Mouse (Mus musculus) thymus, postnatal 14 days (tissue): ENCODE data around the gene Hivep2.

ENCODE experiments used
- DNase-seq: peaks from one replicate; pipeline ENCODE4 v3.0.0; 2021

The Hivep2 gene

DNA sequence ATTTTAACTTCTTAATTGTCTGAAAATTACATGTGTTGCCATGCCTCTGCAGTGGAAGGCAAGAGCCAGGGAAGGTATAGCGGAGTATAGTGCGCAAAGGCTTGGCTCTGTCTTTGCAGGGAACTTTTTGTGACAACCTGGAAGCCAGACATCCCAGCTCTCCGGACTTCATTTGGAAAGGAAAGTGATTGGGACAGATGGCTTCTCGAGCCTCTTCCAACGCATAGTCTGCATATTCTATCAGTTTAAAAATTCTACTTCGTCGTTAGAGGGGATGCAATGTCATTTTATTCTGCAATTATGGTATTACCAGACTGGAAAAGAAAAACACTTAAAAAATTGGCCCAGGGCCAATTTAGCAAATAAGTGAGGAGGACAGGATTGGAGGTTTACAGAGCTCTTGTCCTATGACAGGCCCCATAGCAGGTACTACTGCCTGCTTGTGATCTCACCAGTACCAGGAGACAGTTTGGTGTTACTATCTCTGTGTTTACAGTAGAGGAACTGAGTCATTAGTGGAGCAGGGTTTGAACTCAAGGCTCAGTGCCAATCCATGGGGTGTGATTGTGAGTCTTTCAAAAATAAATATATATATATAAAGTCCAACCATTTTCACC, 7.8 kb downstream of the Hivep2 start:
- no peak for DNase-seq

DNA sequence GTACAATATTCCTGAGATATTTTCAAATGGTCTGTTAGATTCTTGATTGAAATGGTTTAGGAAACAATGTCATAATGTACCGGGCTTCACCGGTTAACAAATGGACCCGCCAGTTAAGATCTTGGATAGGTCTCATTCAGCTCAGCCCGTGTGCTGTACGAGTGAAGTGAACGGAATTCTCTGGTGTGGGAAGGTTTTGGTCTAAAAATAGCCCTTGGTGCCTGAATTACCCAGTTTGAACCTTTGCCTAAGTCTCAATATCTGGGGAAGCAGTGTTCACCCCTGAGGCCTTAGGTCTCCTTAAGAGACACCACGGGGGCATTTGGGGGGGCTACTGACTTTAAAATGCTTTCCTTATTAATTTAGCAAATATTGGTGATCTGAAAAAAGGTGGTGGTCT, 8.6 kb downstream of the Hivep2 start:
- no peak for DNase-seq

DNA sequence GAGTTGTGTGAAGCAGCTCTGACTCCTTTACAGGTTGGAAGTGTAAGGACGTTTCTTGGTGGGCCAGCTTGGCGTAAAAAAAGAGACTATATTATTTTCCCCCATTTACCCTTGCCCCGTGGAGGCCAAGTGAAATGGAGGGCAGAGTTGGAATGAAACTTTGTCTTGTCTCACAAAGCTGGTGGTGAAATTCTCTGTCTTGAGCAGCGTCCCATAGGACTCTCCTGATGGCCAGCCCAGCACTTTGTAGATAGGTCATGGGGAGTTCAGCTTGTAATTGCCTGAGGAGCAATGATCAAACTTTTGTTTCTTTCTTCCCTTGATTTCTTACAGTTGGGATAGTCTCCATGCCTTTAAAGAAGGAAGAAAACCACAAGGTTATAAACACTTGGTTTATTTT, 10.0 kb downstream of the Hivep2 start:
- DNase-seq: no peak

DNA sequence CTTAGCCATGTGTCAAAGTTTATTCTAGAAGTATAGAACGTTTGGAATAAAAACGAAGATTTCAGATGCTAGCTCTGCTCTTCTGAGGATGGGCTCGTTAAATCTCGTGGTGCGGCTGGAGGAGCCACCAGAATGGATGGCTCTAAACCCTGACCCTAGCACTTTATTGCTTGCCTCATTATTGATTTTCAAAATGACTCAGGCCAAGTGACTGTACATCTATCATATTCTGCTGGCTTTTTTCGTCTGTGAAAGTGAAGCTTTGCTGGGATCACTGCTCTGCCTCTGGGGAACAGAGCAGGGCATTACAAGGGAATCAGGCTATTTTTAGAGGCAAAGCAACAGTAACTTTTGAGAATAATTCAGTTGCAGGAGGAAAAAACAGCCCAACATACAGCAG, 10.4 kb downstream of the Hivep2 start:
- no peak for DNase-seq

DNA sequence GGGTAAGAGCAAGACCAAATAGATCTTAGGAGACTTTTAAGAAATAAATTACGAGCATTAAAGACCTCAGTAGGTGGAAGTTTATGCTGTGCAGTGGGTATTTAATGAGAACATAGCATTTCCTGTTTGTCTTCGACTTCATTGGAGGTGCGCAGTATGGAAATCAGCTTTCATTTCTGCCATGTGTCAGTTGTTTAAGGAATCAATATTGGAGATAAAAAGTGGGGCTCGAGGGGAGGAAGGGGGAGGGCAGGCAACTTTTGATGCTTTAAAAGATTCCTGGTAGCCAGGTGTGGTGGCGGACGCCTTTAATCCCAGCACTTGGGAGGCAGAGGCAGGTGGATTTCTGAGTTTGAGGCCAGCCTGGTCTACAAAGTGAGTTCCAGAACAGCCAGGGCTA, 16.4 kb downstream of the Hivep2 start:
- no peak for DNase-seq

DNA sequence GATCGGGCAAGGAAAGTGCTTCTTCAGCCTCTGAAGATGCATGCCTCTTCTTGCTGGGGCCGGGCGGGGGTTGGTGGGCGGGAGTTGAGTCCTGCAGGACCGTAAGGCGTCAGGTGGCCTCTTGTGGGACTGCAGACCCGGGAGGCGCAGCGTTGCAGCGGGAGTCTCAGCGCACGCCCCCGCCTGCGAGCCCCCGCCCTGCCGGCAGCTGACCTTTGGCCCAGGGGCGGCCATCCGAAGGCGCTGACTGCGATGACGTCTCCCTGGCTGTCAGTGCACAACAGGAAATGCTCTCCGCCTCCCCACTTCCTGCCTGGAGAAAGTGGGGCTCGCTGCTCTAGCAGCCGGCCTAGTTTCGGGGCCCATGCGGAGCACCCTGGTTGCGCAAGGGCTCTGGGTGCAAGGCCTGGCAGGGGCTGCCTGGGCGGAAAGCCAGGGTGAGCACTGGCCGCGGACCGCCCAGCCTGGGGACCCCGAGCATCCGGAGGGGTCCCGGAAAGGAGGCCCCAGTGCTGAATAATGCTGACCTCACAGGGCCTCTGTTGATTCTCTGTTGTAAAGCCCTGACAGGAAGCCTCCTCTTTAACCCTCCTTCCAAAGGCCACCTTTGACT, 17.0 kb downstream of the Hivep2 start:
- DNase-seq: peak; percentile 92

DNA sequence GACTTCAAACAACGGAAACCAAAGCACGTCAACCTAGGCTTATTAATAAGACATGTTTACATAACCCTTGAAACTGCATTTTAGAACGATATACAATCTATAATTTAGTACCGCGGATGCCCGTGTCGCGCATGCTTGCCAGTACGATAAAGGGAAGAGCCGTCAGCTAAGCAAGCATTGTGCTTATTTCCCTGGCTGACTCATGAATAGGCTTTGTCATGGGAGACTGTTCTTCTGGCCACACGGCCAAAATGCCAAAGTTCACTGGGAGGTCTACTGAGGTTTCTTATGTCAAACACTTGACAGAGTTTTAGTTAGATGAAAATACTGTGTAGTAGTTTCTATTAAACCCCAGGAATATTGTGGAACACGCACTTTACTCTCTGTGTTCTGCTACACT, 17.8 kb downstream of the Hivep2 start:
- peak; percentile 42 for DNase-seq

DNA sequence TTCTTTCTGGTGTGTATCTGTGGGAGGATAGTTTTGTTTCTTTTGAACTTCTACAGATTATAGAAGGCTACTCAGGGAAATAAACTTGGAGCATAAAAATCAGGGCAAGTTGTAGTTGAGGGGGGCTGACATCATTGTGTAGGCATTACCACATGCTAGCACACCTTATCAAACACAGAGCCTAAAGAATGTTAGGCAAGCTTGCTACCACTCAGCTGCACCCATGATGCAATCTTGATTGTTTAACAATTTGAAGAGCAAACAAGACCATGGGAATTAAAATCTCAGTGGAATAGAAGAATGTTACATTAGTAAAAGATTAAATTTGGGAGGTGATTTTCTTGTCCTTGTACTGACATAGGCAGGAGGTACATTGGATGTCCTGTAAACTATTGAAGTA, 18.4 kb downstream of the Hivep2 start:
- no peak for DNase-seq

DNA sequence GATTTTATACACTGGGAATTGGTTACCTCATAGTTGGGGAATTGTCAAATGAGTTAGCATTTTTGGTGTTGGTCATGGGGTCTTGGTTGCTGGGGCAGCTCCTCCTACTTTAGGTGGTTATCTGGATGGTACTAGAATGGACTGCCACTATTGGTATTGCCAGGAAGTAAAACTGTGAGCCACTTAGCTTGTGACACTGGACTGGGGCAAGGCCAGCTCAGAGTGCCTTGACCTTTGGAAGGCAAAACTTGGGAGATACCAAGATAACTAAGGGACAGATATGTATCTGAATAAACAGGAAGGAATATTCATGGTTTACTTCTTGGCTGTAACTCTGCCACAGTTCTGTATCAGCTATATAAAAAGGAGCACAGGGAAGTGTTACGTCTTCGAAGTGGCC, 20.7 kb downstream of the Hivep2 start:
- no peak for DNase-seq

DNA sequence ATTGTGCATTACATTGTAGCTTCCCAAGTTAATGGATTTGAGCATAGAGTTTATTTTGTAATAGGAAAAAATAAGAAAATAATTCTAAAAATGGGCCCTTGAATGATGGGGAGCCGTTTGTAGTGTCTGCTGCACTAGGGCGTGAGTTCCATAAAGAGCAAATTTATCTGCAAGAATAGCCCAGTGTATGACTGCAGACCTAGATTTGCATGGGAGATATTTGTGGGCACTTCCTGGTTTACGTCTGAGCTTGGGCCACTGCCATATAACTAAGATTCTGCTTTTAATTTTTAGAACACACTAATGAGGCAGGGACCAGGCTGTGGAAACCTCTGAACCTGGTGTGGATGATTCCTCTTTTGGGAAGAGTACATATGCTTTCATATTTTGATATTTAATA, 21.5 kb downstream of the Hivep2 start:
- DNase-seq: no peak

DNA sequence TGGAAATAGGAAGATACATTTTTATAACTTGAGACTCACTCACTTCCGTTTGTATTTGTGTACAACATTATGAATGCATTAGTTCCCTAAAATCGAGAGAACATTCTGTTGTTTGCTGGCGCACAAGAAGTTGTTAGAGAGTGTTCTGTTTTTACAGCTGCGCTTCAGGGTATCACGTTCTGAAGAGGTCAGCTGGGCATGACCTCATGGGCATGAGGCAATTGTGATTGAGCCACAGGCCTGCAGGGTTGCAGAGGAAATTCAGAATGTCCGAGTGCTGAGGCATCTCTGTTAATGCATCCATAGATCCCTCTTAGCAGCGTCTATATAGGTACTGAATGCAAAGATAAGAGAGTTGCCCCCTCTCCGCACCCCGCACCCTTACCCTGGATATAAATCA, 22.4 kb downstream of the Hivep2 start:
- DNase-seq: no peak

DNA sequence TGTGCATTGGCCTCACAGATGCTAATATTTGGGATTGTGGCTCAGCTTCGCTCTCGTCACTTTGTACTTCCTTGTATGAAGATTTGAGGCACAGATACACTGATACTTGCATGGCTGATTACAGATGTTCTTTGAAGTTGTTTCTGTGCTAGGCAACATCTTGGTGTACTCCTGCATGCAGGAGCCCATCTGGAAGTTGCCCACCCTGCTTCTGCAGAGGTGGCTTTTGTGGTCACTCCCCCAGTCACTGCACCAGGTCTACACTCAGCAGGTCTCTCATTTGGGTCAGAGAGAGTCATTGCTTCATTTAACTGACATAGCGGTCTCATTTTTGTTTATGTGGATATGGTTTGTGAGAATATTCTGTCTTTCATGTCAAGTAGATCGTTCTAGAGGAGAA, 22.9 kb downstream of the Hivep2 start:
- DNase-seq: no peak

DNA sequence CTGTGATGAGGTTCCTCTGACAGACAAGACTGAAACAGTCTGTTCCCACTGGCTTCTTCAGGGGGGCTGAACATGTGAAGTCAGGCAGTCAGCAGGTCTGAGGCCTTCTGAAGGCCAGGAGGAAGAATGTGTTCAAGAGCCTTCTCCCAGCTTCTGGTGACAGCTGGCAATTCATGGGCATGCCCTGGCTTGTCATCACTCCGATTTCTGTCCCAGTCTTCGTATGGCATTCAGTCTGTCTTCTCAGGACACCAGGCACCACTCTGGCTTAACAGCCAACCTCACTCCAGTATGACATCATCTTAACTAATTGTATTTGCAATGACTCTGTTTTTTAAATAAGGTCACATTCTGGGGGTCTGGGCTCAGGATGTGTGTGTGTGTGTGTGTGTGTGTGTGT, 25.0 kb downstream of the Hivep2 start:
- no peak for DNase-seq

DNA sequence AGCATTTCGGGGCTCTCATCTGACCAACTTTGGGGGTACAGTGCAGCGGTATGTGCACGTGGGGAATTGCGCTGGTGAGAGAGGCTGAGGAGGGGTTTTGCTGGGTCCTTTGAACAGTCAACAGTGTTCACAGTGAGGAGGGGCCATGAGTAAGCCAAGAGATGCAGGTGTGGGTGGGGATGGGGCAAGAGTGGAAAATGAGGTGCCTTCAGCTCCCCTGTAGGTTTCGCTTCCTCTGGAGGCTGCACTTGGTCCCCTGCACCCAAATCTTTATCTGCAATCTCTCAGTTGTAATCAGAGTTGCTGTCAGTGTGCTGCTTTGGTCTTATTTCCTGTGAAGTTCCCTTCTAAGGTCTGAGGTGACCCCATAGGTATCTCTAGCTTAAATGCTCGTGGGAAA, 27.5 kb downstream of the Hivep2 start:
- DNase-seq: peak; percentile 85

DNA sequence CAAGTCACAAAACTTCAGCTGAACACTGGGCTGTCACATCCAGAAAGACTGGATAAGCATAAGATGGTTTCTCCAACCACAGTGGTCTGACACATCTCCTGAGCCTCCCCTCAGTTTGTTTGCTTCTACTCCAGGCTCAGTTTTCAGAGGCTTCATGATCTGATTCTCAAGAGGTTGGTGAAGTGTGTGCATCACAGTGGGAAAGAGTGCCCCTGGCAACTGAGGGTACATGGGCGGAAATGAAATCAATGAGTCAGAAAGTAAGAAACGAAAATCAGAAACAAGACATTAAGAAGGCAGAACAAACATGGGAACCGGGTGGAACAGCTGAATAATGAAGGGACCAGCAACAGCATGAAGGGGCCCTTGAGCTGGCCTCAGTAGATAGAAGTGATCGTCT, 31.5 kb downstream of the Hivep2 start:
- DNase-seq: no peak

DNA sequence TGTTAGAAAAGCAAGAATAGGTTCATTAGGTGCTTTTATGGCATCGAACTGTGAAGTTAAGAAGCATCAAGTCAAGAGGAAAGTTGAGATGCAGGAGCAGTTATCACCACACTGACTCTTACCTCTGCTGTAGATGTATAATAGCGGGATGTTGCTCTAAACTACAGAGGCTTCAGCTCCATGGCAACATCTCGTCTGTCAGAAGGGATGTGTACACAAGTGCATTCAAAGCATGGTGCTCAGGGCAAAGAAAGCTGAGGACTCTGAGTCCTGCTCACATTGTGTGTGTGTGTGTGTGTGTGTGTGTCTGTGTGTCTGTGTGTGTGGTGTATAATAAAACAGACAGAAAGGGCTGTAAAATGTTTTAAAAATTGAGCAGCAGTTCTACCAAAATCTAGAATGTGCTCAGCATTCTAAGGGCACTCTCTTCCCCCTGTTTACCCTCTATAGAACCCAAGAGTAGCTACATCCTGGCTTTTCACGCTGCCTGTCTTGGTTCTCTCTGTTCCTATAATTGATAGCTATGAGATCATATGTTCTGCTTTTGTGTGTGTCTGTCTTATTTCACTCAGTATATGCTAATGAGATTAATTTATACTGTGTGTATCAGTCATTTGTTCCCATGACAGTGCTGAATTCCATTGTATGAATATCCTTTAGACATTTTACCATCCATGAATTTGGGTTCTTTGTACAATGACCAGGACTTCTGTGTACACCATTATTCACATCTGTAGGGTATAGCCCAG, 39.1 kb downstream of the Hivep2 start:
- no peak for DNase-seq

DNA sequence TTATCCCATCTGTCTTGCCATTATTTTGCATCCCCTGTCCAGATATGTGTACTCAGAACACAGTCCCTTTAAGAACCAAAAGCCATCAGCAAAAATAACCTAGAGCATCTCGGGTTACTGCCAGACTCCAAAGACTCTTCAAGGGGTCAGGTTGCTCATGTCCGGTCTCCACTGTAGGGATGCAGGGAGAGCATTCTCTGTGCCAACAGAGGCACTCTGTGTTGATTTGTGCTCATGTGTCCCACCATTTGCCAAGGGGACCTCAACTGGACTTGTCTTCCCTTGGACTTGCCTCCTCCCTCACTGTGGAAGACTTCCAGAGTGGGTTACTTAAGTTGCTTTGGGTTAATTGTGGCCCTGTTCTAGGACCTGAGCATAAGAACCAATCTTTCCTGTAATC, 43.8 kb downstream of the Hivep2 start:
- no peak for DNase-seq

DNA sequence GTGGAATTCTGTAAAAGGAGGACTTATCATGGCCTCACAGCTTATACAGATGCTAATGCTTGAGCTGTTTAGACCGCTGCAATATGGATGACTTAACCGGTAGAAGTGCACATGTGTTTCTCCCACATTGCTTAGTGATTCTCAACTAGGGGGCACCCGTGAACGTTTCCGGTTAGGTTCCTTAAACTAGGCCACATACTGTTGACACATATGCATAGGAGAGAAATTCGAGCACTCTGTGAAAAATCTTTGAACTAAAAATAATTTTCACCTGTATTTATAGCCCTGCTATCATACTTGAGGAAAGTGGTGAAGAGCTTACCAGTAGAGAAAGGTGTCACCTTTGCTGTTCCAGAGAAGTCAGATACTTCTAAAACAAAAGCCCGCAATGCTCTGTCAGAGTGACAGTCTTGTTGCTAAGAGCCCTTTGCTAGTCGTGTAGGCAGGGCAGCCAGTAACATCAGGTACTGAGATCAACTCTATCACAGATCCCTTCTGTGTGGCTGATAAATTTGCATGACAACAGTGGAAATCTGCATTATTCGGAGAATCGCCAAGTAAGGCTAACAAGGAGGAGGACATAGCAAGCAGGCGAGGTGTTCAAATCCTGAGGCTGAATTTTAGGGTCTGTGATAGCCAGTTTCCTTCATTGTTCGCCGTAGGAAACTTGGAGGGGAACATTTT, 50.6 kb downstream of the Hivep2 start:
- DNase-seq: peak; percentile 81

DNA sequence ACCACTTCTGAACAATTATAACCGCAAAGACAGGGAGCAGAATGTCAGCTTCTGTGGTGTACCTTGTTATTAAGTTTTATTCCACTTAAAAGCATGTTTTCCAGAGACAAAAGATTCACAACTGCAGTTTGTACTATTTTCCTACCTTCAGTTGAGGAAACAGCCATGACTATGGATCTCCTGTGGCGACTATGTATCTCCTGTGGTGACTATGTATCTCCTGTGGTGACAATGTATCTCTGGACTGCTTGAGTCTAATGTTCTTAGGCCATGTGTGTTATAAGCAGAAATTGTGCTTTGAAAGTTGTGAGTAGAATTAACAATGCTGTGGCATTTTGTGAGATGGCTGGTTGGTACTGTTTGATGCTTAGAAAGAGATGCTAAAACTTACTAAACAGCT, 51.5 kb downstream of the Hivep2 start:
- no peak for DNase-seq

DNA sequence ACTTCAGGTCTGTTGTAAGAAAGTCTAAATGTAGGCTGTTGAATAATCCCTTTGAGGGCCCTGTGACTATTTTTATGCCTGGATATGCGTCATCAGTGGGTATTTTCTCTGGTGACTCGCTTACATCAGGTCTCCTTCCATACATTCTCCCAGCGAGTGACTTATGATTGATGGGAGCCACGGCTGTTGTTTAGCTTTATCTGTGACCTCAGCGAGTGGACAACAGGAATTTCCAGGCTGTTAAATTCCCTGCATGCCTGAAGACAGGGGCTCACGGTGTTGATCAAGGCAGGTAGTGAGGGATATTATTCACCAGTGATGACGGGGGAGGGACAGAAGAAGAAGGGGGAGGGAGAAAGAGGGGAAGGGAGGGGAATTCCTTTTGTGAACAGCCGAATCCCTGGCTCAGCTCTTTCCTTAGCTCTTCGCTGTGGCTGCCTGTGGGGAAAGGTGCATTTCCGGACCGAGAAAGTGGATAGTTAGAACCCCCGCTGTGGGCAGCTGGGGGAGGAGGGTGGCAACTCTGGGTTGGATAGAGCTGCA, 52.0 kb downstream of the Hivep2 start:
- no peak for DNase-seq

DNA sequence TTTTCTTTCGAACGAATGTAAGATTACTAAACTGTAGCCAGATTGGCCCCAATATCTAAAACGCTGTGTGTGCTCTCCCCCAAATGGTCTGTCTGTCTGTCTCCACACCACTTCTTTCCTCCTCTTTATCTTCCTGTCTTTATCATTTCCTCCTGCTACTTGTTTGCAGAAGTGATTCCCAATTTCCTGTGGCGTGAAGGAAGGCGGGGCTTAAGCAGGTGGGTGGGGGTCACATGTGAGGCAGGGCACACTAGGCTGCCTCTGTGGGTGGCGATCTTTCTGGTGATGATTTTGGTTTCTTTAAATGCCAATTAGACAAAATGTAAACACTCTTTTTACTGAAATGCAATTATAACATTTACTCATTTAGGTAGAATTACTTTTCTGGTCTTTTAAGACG, 52.8 kb downstream of the Hivep2 start:
- peak; percentile 43 for DNase-seq

DNA sequence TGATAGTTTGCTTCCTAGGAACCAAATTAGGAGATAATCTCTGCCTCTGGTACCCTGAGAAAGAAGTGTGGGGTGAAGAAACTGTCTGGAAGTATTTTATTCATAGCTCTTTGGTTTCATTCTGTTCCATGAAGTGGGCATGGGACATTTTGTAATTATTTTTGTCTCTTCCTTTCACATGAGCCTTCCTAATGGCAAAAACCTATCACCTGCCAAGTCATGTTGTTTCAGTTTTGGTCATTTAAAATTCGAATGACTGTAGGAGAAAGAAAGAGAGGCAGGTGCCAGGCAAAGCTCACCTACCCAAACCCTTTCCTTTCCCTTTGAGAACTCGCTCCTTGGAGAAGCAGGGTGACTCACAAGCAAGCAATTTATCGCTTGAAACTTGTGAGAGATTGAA, 53.3 kb downstream of the Hivep2 start:
- no peak for DNase-seq

DNA sequence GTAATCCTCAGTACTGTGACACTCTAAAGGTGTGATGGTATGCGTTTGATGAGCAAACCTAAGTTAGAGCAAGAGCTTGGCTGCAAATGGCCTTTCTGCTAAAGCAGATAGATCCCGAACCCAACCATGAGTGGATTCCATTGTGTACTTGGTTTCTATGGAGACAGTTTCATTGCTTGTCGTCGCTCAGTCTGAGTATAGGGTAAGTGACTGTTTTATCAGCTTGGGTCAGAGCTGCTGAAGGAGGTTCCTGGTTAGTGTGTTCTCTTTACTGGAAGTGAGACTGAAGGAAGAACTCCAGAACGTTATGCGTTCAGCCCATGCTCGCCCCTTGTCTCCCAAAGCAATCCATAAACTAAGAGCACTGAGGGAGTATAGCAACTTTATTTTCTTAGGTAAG, 54.4 kb downstream of the Hivep2 start:
- no peak for DNase-seq

DNA sequence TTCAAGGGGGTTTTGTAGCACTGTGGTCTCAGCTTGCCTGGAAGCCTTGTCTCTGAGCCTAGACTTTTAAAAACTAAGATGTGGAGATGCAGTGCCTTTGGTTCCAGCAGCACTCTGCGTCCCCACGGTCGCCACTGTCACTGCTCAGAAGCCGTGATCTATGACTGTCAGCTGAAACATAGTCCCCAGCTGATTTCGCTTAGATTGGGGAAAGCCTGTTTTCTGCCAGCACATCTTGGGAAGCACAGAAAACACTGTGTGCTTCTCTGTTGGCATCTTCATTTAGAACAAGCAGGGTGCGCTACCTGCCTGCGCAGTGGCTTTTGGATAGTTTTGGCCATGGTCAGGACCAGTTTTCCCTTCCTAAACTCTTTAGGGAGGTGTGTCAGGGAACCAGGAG, 59.1 kb downstream of the Hivep2 start:
- no peak for DNase-seq
